Mouse (Mus musculus) small intestine, adult 2 months (tissue): ENCODE data around the gene Prpf31.

ENCODE experiments used
- CTCF ChIP-seq: fragments of 200-500 bp; IDR thresholded peaks from 2 replicates; pipeline ENCODE4 v1.5.1; 2012; ENCODE audit warnings: low read depth, mild to moderate bottlenecking, control low read depth, inconsistent platforms, low read length, moderate library complexity, mixed read lengths; ENCODE audit not compliant: insufficient replicate concordance, insufficient read length; ENCODE audit errors: extremely low read depth
- POLR2A ChIP-seq: fragments of 200-500 bp; IDR thresholded peaks from 2 replicates; pipeline ENCODE4 v1.6.1; 2012; ENCODE audit warnings: low read depth, mild to moderate bottlenecking, control low read depth, inconsistent platforms, low read length, moderate library complexity

GRCm38 (mm10) chr7:3607391-3607790 is 22.4 kb upstream of the Prpf31 start:
- no peak for TF ChIP-seq CTCF
- no peak for TF ChIP-seq POLR2A
